Mouse (Mus musculus): ENCODE measurements around the gene Slc9a4.

GRCm38 (mm10) chr1:40665401-40666370 is 85.8 kb downstream of the Slc9a4 start:
- TF ChIP-seq POLR2AphosphoS2 (IDR thresholded peaks at IDR 0.05; ENCODE audit: insufficient read length, low read depth) (no peak), REST (IDR thresholded peaks at IDR 0.05; ENCODE audit: insufficient read depth, insufficient read length) (no peak), POLR2A (IDR thresholded peaks at IDR 0.05; ENCODE audit: insufficient read length, low read depth) (no peak)

Measured in myocyte (in vitro differentiated cells).